Mouse (Mus musculus): Measurements from ENCODE around the gene Eif2b2. TPM values are rescaled to one million over a fixed set of nuclear protein-coding genes. Genes with fewer than 3 reads are reported as not detected.

The Eif2b2 gene
- polyA plus RNA-seq, 1 experiment from 2014 or later: 79.4 TPM

GRCm38 (mm10) chr12:85264531-85264930 lies 45.2 kb downstream of the Eif2b2 start:
- no peaks in the 10 kb centered on the region for H3K9me3 ChIP-seq
- peak overlapping the region; percentile 65; the same call in 1 of the 2 replicates for H3K27ac ChIP-seq
- ATAC-seq (ENCODE audit: insufficient number of reproducible peaks, low FRiP score, low TSS enrichment, low read depth): no peak
- no peak overlapping the region for H3K4me2 ChIP-seq
- H3K27me3 ChIP-seq: no peaks in the 10 kb centered on the region
- H3K4me3 ChIP-seq: no peak overlapping the region
- 36% methylated on average over 8 of the region's 8 CpGs for WGBS
- no peak overlapping the region for H3K9ac ChIP-seq
- no peaks in the 10 kb centered on the region for H3K36me3 ChIP-seq
- H3K4me1 ChIP-seq: peaks cover 28% of the 10 kb centered on the region; the same call in 1 of the 2 replicates

GRCm38 (mm10) chr12:85264940-85265339 lies 45.7 kb downstream of the Eif2b2 start:
- no peak overlapping the region for H3K4me3 ChIP-seq
- no peak overlapping the region for H3K4me2 ChIP-seq
- WGBS: 24% methylated on average over 7 of the region's 7 CpGs
- H3K9me3 ChIP-seq: no peaks in the 10 kb centered on the region
- peaks cover 30% of the 10 kb centered on the region; the same call in 1 of the 2 replicates for H3K4me1 ChIP-seq
- H3K27me3 ChIP-seq: no peaks in the 10 kb centered on the region
- H3K27ac ChIP-seq: peak overlapping the region; percentile 69
- H3K9ac ChIP-seq: no peak overlapping the region
- no peaks in the 10 kb centered on the region for H3K36me3 ChIP-seq
- ATAC-seq (ENCODE audit: insufficient number of reproducible peaks, low FRiP score, low TSS enrichment, low read depth): no peak

GRCm38 (mm10) chr12:85266248-85266647 lies 47.0 kb downstream of the Eif2b2 start:
- Histone ChIP-seq H3K4me2 (no peak overlapping the region), H3K27ac (peak overlapping the region; percentile 69; the same call in 1 of the 2 replicates), H3K4me1 (peaks cover 38% of the 10 kb centered on the region; the same call in 1 of the 2 replicates), H3K36me3 (no peaks in the 10 kb centered on the region), H3K9ac (no peak overlapping the region), H3K9me3 (no peaks in the 10 kb centered on the region), H3K4me3 (no peak overlapping the region), H3K27me3 (no peaks in the 10 kb centered on the region)
- WGBS: 87% methylated on average over 3 of the region's 3 CpGs
- no peak for ATAC-seq (ENCODE audit: insufficient number of reproducible peaks, low FRiP score, low TSS enrichment, low read depth)

- Histone ChIP-seq H3K27ac (peak overlapping the region; percentile 87), H3K4me1 (peaks cover 25% of the 10 kb centered on the region; the same call in 1 of the 2 replicates), H3K9ac (peak overlapping the region; percentile 53; the same call in 1 of the 2 replicates), H3K36me3 (0 out of 2 replicates have a peak, but pooled peaks cover 2% of the 10 kb centered on the region), H3K27me3 (no peaks in the 10 kb centered on the region), H3K4me3 (peak overlapping the region; percentile 52), H3K4me2 (peak overlapping the region; percentile 51), H3K9me3 (no peaks in the 10 kb centered on the region)
- WGBS: 34% methylated on average over 3 of the region's 3 CpGs
- ATAC-seq (ENCODE audit: insufficient number of reproducible peaks, low FRiP score, low TSS enrichment, low read depth): no peak
Measured at GRCm38 (mm10) chr12:85269821-85270220, 50.5 kb downstream of the Eif2b2 start.

GRCm38 (mm10) chr12:85270319-85270718 lies 51.0 kb downstream of the Eif2b2 start, which contains the start of gene Mlh3:
Gene Mlh3 (minus strand): TSS chr12:85270599.
- Histone ChIP-seq H3K9me3 (no peaks in the 10 kb centered on the region), H3K4me1 (peaks cover 21% of the 10 kb centered on the region; the same call in 1 of the 2 replicates), H3K4me2 (peak within 1 kb of the TSS; percentile 51), H3K27me3 (no peaks in the 10 kb centered on the region), H3K27ac (peak within 1 kb of the TSS; percentile 87), H3K4me3 (peak within 1 kb of the TSS; percentile 52), H3K36me3 (0 out of 2 replicates have a peak, but pooled peaks cover 5% of the 10 kb centered on the region), H3K9ac (peak within 1 kb of the TSS; percentile 53)
- ATAC-seq (ENCODE audit: insufficient number of reproducible peaks, low FRiP score, low TSS enrichment, low read depth): peak; percentile 85
- WGBS: under 1% methylated on average over 35 of the region's 35 CpGs

- ATAC-seq (ENCODE audit: insufficient number of reproducible peaks, low FRiP score, low TSS enrichment, low read depth): no peak
- H3K4me2 ChIP-seq: no peak overlapping the region
- 72% methylated on average over 7 of the region's 7 CpGs for WGBS
Measured at GRCm38 (mm10) chr12:85271132-85271842, 52.0 kb downstream of the Eif2b2 start.

GRCm38 (mm10) chr12:85271843-85272206 lies 52.5 kb downstream of the Eif2b2 start:
- Histone ChIP-seq H3K9me3 (no peaks in the 10 kb centered on the region), H3K4me2 (no peak overlapping the region), H3K27ac (no peak overlapping the region), H3K4me1 (peaks cover 16% of the 10 kb centered on the region; the same call in 1 of the 2 replicates), H3K36me3 (0 out of 2 replicates have a peak, but pooled peaks cover 5% of the 10 kb centered on the region), H3K9ac (no peak overlapping the region), H3K27me3 (no peaks in the 10 kb centered on the region), H3K4me3 (no peak overlapping the region)
- no peak for ATAC-seq (ENCODE audit: insufficient number of reproducible peaks, low FRiP score, low TSS enrichment, low read depth)
- WGBS: 72% methylated on average over 4 of the region's 4 CpGs

More at GRCm38 (mm10) chr12:85271132-85271842, 52.0 kb downstream of the Eif2b2 start:
- no peaks in the 10 kb centered on the region for H3K9me3 ChIP-seq
- H3K27me3 ChIP-seq: no peaks in the 10 kb centered on the region
- H3K36me3 ChIP-seq: 0 out of 2 replicates have a peak, but pooled peaks cover 5% of the 10 kb centered on the region
- no peak overlapping the region for H3K27ac ChIP-seq
- H3K4me3 ChIP-seq: no peak overlapping the region
- peaks cover 16% of the 10 kb centered on the region; the same call in 1 of the 2 replicates for H3K4me1 ChIP-seq
- no peak overlapping the region for H3K9ac ChIP-seq

- H3K27ac ChIP-seq: no peak overlapping the region
Measured at GRCm38 (mm10) chr12:85273508-85273907, 54.2 kb downstream of the Eif2b2 start.

More at GRCm38 (mm10) chr12:85273508-85273907, 54.2 kb downstream of the Eif2b2 start:
- WGBS: 72% methylated on average over 10 of the region's 10 CpGs
- Histone ChIP-seq H3K4me1 (peaks cover 16% of the 10 kb centered on the region; the same call in 1 of the 2 replicates), H3K9me3 (no peaks in the 10 kb centered on the region), H3K36me3 (0 out of 2 replicates have a peak, but pooled peaks cover 5% of the 10 kb centered on the region), H3K4me2 (no peak overlapping the region), H3K9ac (no peak overlapping the region), H3K4me3 (no peak overlapping the region), H3K27me3 (no peaks in the 10 kb centered on the region)
- no peak for ATAC-seq (ENCODE audit: insufficient number of reproducible peaks, low FRiP score, low TSS enrichment, low read depth)

Small RNAs within 50 kb of the gene (microRNA-seq; reads per million reads assigned to microRNA genes)
- gene Mir6938: not detected

Other genes starting within 250 kb of the Eif2b2 start
- gene Fcf1, start 248.6 kb upstream of the Eif2b2 start, polyA plus RNA-seq (2015; fragmentation: Nextera tagmentation; extraction: Ambion mirVana): 122 and 128 TPM in 2 replicates
- gene Arel1, start 248.6 kb upstream of the Eif2b2 start, polyA plus RNA-seq (2015; fragmentation: Nextera tagmentation; extraction: Ambion mirVana): 9.4 and 11.5 TPM in 2 replicates
- 23.0 and 26.2 TPM in 2 replicates for gene Ylpm1, start 223.2 kb upstream of the Eif2b2 start, polyA plus RNA-seq (2015; fragmentation: Nextera tagmentation; extraction: Ambion mirVana)
- 3.6 and 3.9 TPM in 2 replicates for gene Prox2, start 108.7 kb upstream of the Eif2b2 start, polyA plus RNA-seq (2015; fragmentation: Nextera tagmentation; extraction: Ambion mirVana)
- 96.0 and 108 TPM in 2 replicates for gene Dlst, start 108.6 kb upstream of the Eif2b2 start, polyA plus RNA-seq (2015; fragmentation: Nextera tagmentation; extraction: Ambion mirVana)
- 0.53 and 0.88 TPM in 2 replicates for gene Rps6kl1, start 68.2 kb upstream of the Eif2b2 start, polyA plus RNA-seq (2015; fragmentation: Nextera tagmentation; extraction: Ambion mirVana)
- gene Pgf, start 41.7 kb upstream of the Eif2b2 start, polyA plus RNA-seq (2015; fragmentation: Nextera tagmentation; extraction: Ambion mirVana): 15.5 and 18.4 TPM in 2 replicates
- gene Mlh3, start 51.1 kb downstream of the Eif2b2 start, polyA plus RNA-seq (2015; fragmentation: Nextera tagmentation; extraction: Ambion mirVana): 8.1 and 9.4 TPM in 2 replicates
- gene Acyp1, start 69.0 kb downstream of the Eif2b2 start, polyA plus RNA-seq (2015; fragmentation: Nextera tagmentation; extraction: Ambion mirVana): 41.8 and 42.0 TPM in 2 replicates
- 1.9 and 2.2 TPM in 2 replicates for gene Zc2hc1c, start 69.1 kb downstream of the Eif2b2 start, polyA plus RNA-seq (2015; fragmentation: Nextera tagmentation; extraction: Ambion mirVana)
- 17.4 and 23.1 TPM in 2 replicates for gene Nek9, start 119.9 kb downstream of the Eif2b2 start, polyA plus RNA-seq (2015; fragmentation: Nextera tagmentation; extraction: Ambion mirVana)
- 361 and 367 TPM in 2 replicates for gene Tmed10, start 155.4 kb downstream of the Eif2b2 start, polyA plus RNA-seq (2015; fragmentation: Nextera tagmentation; extraction: Ambion mirVana)